Mouse (Mus musculus): ENCODE data around the gene Plcb3. TPM values are rescaled to one million over a fixed set of nuclear protein-coding genes. Genes with fewer than 3 reads are reported as not detected.
"Not testable (repeated sequence)": the region's sequence is repeated elsewhere in the genome, so short reads cannot be mapped to it uniquely, and the experiment has no call there.

The Plcb3 gene
- total RNA-seq, 2 experiments from 2014 or later: 16.4 to 18.4 TPM

DNA sequence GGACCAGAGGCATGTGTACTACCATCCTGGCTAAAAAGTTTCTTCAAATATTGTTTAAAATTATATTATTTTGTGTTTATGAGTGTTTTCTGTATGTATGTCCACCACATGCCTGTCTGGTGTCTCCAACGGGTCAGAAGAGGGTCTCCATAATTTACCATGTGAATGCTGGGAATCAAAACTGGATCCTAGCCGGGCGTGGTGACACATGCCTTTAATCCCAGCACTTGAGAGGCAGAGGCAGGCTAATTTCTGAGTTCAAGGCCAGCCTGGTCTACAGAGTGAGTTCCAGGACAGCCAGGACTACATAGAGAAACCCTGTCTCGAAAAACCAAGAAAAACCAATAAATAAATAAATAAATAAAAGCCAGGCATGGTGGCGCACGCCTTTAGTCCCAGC lies 14.9 kb upstream of the Plcb3 start:
- DNase-seq (ENCODE audit: low spot score in 2 of 2): not testable (repeated sequence)

DNA sequence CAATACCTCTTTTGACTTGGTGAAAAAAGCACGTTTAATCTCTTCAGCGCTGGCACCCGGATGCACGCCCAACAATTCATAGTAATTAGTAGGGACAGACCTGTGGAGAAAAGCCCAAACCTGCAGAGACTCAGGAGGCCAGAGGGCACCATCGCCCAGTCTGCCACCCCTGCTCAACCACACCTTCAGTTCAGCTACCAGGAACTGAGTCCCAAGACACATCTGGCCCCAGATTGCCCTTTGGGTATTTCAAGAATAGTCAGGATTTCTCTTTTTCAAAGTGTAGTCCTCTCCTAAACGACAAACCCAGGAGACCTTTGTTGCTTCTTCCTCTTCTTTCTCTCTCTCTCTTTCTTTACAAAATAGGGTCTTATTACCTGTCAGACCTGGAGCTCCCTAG lies 14.4 kb upstream of the Plcb3 start:
- DNase-seq (ENCODE audit: low spot score in 2 of 2): no peak

DNA sequence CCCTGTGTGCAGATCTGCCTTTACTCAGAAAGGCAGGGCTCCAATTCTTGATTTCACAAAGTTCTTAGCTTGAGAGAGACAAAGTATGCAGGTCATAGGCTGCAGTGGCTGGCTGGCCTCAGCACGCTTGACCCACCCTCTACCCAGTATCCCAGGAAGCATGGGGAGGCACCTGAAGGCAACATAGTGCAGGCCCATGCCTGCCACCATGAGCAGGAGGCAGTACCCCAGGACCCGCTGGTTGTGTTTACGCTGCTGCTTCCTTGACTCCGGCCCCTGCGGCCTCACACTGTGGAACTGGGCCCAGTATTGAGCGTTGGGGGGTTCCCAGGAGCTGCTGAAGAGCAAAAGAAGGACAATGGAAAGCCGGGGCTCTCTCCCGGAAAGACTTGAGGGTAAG lies 13.0 kb upstream of the Plcb3 start:
- no peak for DNase-seq (ENCODE audit: low spot score in 2 of 2)

DNA sequence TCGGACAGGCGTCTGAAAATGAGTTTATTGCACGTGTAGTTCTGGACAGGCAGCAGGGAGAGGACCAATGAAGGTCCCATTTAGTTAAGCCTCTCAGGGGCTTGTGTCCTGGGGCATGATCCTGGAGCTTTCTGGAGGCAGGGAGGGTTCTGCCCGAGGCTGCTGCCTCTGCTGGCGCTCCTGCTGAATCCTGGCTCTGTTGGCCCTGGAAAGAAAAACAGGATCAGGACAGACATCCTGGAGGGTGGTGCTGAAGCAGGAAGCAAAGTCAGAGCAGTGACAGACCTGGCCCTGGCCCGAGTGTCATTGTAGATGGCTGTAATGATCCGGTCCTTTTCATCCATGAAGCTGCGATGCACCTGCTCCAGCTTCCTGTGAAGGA lies 11.6 kb upstream of the Plcb3 start:
- no peak for DNase-seq (ENCODE audit: low spot score in 2 of 2)

DNA sequence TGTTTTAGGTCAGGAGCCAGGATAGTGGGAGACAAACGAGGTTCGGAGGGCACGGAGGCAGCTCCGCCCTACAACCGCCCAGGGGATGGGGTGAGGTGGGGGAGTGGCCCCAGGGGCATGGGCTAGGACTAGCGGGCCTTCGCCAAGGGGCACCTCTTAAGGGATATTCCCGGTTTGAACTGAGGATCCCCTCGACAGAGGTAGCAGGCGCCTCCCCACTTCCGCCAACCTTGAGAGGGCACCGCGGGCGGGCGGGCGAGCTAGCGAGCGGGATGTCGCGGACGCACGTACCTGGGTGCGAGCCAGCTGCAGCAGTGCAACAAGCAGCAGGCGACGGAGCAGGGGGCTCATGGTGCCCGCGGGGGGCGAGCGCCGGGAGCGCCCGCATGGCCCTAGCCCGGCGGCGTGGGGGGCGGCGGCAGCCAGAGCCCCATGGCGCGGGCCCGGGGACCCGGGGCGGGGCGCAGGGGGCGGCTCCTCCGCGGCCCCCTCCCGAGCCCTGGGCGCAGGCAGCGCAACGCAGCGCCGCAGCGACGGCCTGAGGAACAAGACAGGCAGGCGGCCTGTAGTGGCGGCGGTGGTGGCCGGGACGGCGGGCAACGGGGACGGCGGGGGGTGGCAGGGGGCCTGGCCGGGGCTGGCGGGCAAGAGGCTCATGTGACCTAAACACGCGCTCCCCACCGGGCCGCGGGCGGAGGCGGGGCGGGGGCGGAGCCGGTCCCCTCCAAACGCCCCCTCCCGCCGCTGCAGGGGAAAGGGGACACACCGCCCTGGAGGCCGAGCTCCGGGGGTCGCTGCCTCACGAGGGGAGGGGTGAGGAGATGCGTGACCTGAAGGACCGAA lies 11.0 kb upstream of the Plcb3 start, which contains the start of gene Vegfb:
TSS of gene Vegfb (minus strand) at position 591 of the 843 bp plus-strand sequence.
- DNase-seq (ENCODE audit: low spot score in 2 of 2): peak; percentile 60 to 76

DNA sequence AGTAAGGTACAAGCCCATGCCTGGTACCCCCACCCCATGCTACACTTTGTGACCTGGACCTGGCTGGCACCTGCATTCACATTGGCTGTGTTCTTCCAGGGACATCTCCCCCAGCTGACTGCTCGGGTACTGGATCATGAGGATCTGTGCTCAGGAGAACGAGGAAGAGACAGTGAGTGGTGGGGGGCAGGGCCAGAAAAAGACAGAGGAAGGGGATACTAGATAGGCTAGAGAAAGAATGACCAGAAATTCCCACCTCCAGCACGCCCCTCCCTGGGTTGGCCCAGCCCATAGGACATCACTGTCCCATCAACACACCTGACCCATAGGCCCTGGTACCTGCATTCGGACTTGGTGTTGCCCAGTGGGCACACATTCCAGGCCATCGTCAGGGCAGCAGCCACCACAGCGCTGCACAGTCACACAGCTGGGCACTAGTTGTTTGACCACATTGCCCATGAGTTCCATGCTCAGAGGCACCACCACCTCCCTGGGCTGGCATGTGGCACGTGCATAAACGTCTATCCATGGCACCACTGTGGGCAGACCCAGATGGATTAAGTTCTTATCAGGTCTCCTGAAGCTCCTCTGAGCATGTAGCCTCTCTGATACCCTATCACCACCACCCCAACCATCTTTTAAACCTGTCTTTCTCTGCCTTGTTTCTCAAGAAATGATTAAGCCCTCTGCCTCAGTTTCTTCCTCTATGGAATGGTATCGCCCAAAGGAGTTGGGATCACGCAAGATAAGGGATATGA lies 9.9 kb upstream of the Plcb3 start:
- no peak for DNase-seq (ENCODE audit: low spot score in 2 of 2)

DNA sequence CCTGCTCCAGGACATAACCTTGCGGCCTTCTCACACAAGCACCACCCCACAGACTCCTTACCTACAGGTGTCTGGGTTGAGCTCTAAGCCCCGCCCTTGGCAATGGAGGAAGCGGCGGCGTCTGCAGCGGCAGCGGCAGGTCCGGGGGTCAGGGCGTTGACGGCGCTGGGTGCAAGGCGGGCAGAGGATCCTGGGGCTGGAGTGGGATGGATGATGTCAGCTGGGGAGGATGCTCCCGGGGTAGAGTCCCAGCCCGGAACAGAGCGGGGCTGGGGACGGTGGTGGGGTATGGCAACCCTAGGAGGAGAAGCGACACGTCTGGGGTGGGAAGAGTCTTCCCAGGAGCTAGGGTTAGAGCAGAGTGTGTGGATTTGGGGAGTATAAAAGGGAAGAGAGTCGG lies 9.0 kb upstream of the Plcb3 start:
- no peak for DNase-seq (ENCODE audit: low spot score in 2 of 2)

DNA sequence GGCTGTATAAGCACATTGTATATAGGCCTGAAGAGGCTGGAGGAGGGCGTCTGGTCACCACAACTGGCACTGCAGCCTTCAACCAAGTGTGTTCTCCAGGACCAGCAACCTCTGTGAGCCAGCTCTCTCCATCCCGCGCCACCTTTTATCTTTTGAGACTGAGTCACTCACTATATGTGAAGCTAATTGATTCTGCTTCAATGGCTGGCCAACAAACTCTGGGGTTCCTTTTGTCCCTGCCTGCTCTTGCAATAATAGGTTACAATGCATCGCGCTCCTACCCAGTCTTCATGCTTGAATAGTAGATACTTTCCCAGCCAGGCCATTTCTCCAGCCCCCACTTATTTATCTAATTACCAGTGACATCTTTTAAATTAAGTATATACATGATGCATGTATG lies 7.4 kb upstream of the Plcb3 start:
- no peak for DNase-seq (ENCODE audit: low spot score in 2 of 2)

DNA sequence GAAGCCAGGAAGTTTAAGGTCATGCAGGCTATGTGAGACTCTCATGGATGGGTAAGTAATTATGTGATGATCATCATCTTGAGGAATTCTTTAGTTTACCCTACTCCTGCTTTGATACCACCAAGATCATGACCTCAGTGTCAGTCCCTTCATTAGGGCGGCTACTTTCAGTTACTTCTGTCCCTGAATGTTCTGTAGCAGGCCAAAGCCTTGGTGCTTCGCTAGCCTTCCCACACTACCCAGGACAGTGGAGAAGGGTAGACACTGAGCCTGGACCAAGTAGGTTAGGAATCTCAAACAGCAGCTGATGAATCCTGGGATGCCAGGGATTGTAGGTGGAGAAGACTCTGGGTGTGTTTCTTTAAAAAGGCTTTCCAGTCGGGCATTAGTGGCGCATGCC lies 5.2 kb upstream of the Plcb3 start:
- DNase-seq (ENCODE audit: low spot score in 2 of 2): no peak

DNA sequence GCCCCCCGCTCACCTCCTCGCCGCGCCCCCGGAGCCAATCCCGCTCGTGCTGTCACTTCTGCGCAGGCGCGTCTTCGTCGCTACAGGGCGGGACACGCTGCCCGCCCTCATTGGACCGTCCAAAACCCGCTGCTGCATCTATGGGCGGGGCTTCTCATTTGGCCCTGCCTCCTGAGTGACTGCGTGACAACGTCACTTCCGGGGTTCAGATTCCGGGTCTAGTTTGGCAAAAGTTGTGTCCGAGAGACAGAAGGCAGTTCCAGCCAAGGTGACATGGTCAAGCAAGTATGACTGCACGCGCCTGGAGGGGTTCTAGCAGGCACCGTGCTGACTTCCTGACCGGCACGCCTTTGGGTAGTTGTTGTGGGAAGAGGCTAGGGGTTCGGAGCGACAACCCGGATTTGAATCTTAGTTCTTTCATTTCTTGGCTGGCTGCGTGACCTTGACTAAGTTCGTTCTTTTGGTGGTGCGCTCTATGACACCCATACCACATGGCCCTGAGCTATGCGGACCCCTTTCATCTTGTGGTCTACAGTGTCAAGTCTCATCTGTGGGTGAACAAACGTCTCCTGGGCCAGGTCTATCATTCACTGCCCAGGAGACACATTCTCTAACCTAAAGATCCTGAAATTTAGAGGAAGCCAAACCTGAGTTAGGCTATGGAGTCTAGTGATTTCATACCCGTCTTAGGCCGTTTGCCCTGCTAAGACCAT lies 4.3 kb upstream of the Plcb3 start, which contains the start of gene Fkbp2:
TSS of gene Fkbp2 (minus strand) at position 121 of the 713 bp plus-strand sequence.
- peak; percentile 99 for DNase-seq (ENCODE audit: low spot score in 2 of 2)

DNA sequence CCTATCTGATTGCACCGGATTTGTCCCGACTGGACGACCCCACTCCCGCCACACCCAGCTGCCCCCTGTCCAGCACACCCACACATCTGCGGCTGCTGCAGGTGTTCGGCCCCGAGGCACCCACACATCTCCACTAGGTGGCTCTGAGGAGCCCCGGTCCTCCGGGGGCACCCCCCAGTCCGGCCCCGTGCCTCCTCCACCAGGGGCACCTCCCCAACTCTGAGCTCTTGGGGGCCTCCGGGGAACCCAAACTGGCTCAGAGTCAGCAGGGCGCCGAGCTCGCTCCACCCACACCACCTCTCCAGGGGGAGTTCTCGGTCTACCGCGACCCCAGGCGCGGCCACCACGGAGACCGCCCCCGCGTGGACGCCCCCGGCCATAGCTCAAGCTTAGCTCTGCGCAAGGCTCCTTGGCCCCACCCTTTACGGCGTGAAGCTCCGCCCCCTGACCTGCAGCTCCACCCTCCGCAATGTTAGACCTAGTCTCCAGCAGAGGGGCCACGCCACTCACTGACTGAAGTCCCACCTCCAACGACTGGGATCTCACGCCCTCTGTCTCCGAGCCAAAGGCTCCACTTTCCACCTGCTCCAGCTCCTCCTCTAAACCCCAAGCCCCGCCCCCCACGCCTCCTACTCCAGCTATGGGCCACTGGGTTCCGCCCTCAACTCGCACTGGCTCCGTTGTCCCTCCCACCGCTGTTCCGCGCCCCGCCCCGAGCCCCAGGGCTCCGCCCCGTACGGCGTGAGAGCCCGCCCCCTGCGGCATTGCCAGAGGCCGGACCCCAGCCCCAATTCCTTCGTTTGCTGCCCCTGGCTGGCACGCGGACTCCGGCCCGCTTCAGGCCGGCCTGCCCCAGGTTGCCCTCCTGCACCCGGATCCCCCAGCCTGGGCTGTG lies 3.5 kb upstream of the Plcb3 start:
- DNase-seq (ENCODE audit: low spot score in 2 of 2): peak; percentile 99 to 100

DNA sequence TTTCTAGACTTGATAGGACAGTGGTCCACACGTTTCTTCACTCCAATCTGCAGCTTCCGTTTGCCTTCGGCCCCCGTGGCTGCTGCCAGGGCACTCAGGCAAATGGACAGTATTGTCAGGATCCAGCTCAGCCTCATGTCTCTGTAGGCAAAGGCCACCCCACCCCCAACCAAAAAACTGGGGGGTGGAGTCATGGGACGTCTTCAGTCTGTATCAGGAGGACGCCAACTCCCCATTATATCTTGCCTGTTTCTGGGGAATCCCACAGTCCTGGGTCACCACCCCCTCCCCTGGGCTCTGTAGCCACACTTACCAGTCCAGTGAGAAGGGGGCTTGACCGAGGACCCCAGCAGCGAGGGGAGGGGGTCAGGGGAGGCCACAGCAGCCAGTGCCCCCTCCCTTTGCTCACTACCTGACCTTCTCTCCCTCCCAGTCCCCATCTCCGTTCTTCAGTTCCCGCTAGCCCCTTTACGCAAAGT lies 2.8 kb upstream of the Plcb3 start:
- DNase-seq (ENCODE audit: low spot score in 2 of 2): peak; percentile 32 to 52

DNA sequence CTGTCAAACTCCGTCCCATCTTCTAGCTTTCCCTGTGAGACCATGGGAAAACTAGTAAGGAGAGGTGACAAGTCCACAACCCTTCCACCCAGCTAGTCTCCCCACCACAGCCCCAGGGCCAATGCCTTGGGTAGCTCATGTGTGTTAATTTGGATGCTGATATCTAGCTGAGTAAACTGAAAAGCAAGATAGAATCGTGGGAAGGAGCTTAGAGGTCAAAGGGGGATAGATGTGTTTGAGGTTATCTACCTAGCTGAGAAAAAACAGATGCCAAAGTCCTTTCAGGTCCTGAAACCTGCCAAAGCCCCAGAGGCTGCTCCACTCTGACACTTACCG lies 2.3 kb upstream of the Plcb3 start:
- DNase-seq (ENCODE audit: low spot score in 2 of 2): no peak

DNA sequence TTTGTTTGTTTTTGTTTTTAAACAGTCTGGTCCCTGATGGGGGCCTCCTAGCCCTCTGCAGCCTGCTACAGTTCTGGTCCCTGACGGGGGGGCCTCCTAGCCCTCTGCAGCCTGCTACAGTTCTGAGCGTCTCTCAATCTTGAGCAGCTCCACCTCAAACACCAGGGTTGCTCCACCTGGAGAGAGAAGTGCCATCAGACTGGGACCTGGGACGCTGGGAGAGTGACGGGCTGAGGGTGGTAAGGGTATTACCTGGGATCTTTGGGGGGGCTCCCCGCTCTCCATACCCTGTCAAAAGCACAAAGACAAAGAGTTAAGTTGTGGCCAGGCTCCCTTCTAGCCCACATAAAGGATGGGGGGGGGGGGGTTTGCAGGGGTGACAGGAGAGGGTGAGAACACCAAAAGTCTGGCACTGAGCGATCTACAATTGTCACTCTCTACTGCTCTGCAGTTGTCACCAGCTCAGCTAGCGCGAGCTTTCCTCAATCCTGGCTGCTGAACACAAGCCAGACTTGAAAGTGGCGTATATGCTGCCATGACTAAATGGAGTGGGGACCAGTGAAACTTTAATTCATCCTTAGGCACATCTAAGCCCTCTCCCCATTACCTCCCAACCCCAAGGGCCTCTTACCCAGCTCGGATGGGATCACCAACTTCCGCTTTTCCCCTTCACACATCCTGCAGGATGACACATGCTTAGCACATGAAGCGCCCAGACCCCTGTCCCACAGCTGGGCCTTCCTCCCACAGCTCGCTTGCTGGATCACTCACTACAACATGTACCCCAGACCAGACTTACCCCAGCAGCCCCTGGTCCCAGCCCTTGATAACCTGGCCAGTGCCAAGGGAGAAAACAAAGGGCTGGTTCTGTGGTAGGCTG lies 1.7 kb upstream of the Plcb3 start:
- DNase-seq (ENCODE audit: low spot score in 2 of 2): peak in 1 of 2 experiments; percentile 40

DNA sequence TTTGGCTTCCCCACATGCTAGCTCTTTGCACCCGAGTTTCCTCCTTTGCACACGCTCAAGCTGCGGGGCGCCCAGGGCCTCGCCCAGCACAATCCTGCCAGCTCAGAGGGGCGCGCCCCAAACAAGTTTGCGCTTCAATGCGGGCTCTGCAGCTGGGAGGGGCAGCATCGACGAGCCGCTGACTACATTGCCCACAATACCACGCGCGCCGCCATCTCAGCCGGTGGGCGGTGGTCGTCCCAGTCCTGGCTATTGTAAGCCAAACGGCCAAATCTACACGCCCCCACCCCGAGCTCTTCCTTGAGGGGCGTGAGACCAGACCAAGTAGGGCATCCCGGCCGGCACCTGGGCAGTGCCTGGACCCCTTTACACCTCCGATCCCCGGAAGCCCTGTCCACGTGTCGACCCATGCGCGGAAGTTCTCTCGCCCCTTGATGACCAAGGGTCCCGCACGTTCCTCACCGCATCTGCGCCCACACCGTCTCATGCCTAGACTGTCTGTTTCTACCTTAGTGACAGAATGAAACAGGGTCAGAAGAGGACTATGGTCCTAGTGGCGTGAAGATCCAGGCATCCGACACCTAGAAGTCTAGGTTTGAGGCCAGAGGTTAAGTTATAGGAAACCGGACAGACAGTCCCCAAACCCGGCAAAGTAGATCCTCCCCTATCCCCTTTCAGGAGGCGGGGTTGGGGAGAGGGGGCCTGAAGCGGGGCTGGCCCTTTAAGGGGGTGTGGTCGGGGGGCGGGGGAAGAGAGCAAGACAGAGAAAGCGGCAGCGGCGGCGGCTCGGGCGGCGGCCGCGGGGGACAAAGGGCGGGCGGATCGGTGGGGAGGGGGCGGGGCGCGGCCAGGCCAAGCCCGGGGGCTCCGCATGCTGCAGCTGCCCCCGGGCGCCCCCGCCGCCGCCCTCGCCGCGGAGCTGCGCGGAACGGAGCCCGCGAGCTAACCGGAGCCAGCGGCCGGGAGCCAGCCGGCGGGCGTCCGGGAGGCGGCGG lies 1.8 kb downstream of the Plcb3 start, which contains the start of gene Ppp1r14b:
TSS of gene Ppp1r14b (plus strand) at position 758 of the 995 bp plus-strand sequence.
- peak; percentile 72 to 82 for DNase-seq (ENCODE audit: low spot score in 2 of 2)

DNA sequence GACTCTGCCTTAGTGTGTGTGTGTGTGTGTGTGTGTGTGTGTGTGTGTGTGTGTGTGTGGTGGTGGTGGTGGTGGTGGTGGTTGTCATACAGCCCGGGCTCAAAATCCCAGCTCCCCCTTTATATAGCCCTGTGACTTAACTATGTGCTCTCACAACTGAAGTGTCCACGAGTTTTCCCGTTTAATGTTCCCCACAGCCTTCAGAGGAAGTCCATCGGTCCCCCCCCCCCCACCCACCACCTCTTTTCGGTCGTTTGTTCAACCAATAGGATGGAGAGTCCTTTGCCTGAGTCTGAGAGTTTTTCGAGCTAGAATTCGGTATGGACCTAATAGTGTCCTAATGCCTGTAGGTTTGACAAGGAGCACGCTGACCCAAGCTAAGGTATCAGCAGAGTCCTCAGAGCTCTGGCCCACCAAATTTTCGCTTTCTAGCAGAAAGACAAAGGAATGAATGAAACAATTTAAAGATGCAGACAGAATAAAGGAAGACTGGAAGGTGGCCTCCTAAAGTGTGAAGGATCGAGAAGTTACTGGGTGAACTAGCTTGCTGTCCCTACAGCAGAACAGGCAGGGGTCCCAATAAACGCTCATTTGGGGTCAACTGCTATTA lies 2.6 kb downstream of the Plcb3 start:
- DNase-seq (ENCODE audit: low spot score in 2 of 2): no peak

DNA sequence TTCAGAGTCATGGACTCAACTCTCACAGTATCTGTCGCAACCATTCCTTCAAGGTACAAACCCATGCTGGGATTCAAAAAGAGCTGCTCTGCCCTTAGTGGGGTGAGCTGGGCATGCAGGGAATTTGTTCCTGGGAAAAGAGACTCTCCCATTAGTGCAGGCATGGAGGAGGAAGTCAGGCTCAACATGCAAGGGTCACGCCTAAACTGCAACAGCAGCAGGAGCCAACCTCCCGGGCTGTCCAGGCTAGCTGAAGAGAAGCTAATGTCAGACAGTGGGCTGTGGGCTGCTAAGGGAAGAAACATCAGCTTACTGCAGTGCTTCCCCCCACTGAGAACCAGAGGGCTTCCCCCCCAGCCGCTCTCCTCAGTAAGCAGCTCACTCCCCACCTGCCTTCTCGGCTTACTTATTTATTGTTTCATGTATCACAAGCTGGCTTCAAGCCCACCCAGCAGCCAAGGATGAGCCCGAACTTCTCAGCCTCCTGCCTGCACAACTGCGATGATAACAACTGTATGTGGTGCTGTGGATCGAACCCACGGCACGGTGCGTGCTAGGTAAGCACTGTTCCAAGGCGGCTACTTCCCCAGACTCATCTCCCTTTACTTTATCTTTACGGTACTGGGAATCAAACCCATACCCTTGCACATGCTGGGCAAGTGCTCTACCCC lies 3.9 kb downstream of the Plcb3 start:
- DNase-seq (ENCODE audit: low spot score in 2 of 2): no peak
